ENCODE assay signal across 8 mouse cellular contexts in the genomic region with DNA sequence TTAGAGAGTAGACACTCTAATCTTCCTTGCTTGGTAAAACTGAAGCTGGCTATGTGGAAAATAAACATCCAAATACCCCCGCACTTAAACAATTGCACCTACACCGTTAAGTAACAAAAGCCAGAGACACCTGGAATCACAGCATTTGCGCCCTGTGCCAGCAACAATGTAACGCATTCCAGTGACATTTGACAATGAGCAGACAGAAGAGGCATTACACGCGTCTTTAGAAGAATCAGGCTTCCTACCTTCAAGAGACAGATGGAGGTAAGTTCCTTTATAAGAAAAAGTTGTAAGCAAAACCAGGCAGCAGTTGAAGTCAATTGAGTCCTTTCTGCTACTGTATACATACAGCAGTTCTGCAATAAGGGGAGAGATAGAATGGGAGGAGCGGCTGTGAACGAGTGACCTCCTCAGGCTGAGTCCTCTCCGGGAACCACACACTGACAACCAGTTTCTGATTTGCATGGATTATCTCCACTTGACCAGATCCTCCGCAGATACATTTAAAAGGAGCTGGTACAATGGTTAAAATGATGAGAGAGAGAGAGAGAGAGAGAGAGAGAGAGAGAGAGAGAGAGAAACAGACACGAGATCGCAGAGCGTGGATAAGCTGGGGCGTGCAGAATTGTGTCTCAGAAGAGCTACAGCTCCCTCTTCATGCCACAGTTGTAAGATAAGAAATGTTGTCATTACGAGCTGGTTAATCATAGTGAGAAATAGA.
DNase-seq lines count a peak whose midpoint lies in the region; ATAC-seq and TF ChIP-seq lines count a peak whose summit lies in the region.
"Had no signal": no experiment of that assay in that cellular context is flagged by ENCODE, and none has a peak within 500 bp of the region (broad histone marks: within the 10 kb centered on the region; RNA-seq: fewer than 3 reads in every experiment).

No protein-coding gene starts in this region.

- H3K27ac ChIP-seq in bone marrow macrophage, adult 2 months (ENCODE audit: insufficient read depth, low read depth, low read length) = no peak overlapping the region
- H3K27ac ChIP-seq in forebrain, postnatal 0 days (ENCODE audit: low read depth, low read length) = peak overlapping the region; percentile 31
- no peak overlapping the region for H3K27ac ChIP-seq in intestine, embryonic 16.5 days (ENCODE audit: low read length)
- H3K27ac ChIP-seq in midbrain, embryonic 15.5 days = peak overlapping the region; percentile 53
- no peak overlapping the region for H3K27ac ChIP-seq in thymus, adult 2 months (ENCODE audit: control insufficient read depth, insufficient read depth, low read length)

- no peaks in the 10 kb centered on the region for H3K9me3 ChIP-seq in forebrain, postnatal 0 days (ENCODE audit: low read length)
- no peaks in the 10 kb centered on the region for H3K9me3 ChIP-seq in intestine, embryonic 16.5 days (ENCODE audit: control insufficient read depth, low read length)
- H3K9me3 ChIP-seq in midbrain, embryonic 15.5 days = no peaks in the 10 kb centered on the region

- H3K4me3 ChIP-seq in bone marrow macrophage, adult 2 months (ENCODE audit: insufficient read depth, low read length) = peak overlapping the region; percentile 37; the same call in 1 of the 2 replicates
- peak overlapping the region; percentile 39 for H3K4me3 ChIP-seq in forebrain, postnatal 0 days (ENCODE audit: low read depth, low read length)
- H3K4me3 ChIP-seq in intestine, embryonic 16.5 days (ENCODE audit: low read length) = peak overlapping the region; percentile 49
- H3K4me3 ChIP-seq in midbrain, embryonic 15.5 days = peak overlapping the region; percentile 40
- H3K4me3 ChIP-seq in thymus, adult 2 months (ENCODE audit: control insufficient read depth, insufficient read depth, low read length) = no peak overlapping the region
- H3K4me3 ChIP-seq: erythroblast, embryonic 14.5 days had no signal

- peak overlapping the region; percentile 46 for H3K9ac ChIP-seq in forebrain, postnatal 0 days
- peak overlapping the region; percentile 59 for H3K9ac ChIP-seq in intestine, embryonic 16.5 days (ENCODE audit: low read depth, low read length)
- peak overlapping the region; percentile 18 for H3K9ac ChIP-seq in midbrain, embryonic 15.5 days

- peaks cover 5% of the 10 kb centered on the region; the same call in 1 of the 2 replicates for H3K4me1 ChIP-seq in bone marrow macrophage, adult 2 months (ENCODE audit: control insufficient read depth, insufficient read depth, low read length)
- no peaks in the 10 kb centered on the region for H3K4me1 ChIP-seq in forebrain, postnatal 0 days (ENCODE audit: insufficient read depth)
- peaks cover 7% of the 10 kb centered on the region for H3K4me1 ChIP-seq in intestine, embryonic 16.5 days (ENCODE audit: control insufficient read depth, insufficient read depth, low read length)
- H3K4me1 ChIP-seq in midbrain, embryonic 15.5 days = peaks cover 14% of the 10 kb centered on the region
- H3K4me1 ChIP-seq in thymus, adult 2 months (replicated peaks; ENCODE audit: control insufficient read depth, insufficient read depth, low read length) = no peaks in the 10 kb centered on the region

- ATAC-seq in forebrain, postnatal 0 days = peak; percentile 91
- ATAC-seq in intestine, embryonic 16.5 days = peak; percentile 93
- ATAC-seq in midbrain, embryonic 15.5 days (replicated peaks) = peak; percentile 89

- TF ChIP-seq POLR2A in bone marrow macrophage, adult 2 months (IDR thresholded peaks at IDR 0.05; ENCODE audit: borderline replicate concordance, low read depth, low read length) = no peak
- no peak for TF ChIP-seq POLR2A in thymus, adult 2 months (IDR thresholded peaks at IDR 0.05; ENCODE audit: control insufficient read depth, extremely low read depth, insufficient read depth, low read length, poor library complexity)

- peak overlapping the region; percentile 53 for H3K4me2 ChIP-seq in forebrain, postnatal 0 days (ENCODE audit: low read depth)
- peak overlapping the region; percentile 44 for H3K4me2 ChIP-seq in intestine, embryonic 16.5 days (ENCODE audit: low read depth, low read length)
- H3K4me2 ChIP-seq in midbrain, embryonic 15.5 days = peak overlapping the region; percentile 50

- TF ChIP-seq CTCF in bone marrow macrophage, adult 2 months (IDR thresholded peaks at IDR 0.05; ENCODE audit: low read depth, low read length) = no peak
- peak; percentile 82 for TF ChIP-seq CTCF in forebrain, postnatal 0 days (IDR thresholded peaks at IDR 0.05; ENCODE audit: low read depth)
- TF ChIP-seq CTCF in thymus, adult 2 months (IDR thresholded peaks at IDR 0.05; ENCODE audit: borderline replicate concordance, control insufficient read depth, extremely low read depth, insufficient read depth, low read length, poor library complexity) = no peak

- WGBS in forebrain, postnatal 0 days = 5% methylated on average over 15 of the region's 15 CpGs
- 7% methylated on average over 15 of the region's 15 CpGs for WGBS in intestine, embryonic 16.5 days
- WGBS in midbrain, embryonic 15.5 days = 3% methylated on average over 15 of the region's 15 CpGs
- 39% methylated on average over 15 of the region's 15 CpGs for WGBS in thymus, adult 2 months

- H3K27me3 ChIP-seq in forebrain, postnatal 0 days (ENCODE audit: insufficient read depth, low read length) = no peaks in the 10 kb centered on the region
- no peaks in the 10 kb centered on the region for H3K27me3 ChIP-seq in intestine, embryonic 16.5 days (replicated peaks; ENCODE audit: control insufficient read depth, insufficient read depth, low read length)
- H3K27me3 ChIP-seq in midbrain, embryonic 15.5 days (replicated peaks) = no peaks in the 10 kb centered on the region; the same call in 1 of the 2 replicates
- H3K27me3 ChIP-seq in thymus, adult 2 months (ENCODE audit: control insufficient read depth, insufficient read depth, low read length) = no peaks in the 10 kb centered on the region

- DNase-seq in NIH3T3 (ENCODE audit: low read depth) (peak; percentile 49), liver (peak; percentile 17)
- DNase-seq in forebrain, postnatal 0 days = peak; percentile 88
- DNase-seq in thymus, adult 2 months = no peak

- no peaks in the 10 kb centered on the region for H3K36me3 ChIP-seq in forebrain, postnatal 0 days (ENCODE audit: insufficient read depth)
- H3K36me3 ChIP-seq in intestine, embryonic 16.5 days (ENCODE audit: control insufficient read depth, insufficient read depth, low read length) = no peaks in the 10 kb centered on the region
- H3K36me3 ChIP-seq in midbrain, embryonic 15.5 days (replicated peaks) = no peaks in the 10 kb centered on the region
- H3K36me3 ChIP-seq in thymus, adult 2 months (ENCODE audit: control insufficient read depth, insufficient read depth, low read length) = no peaks in the 10 kb centered on the region

Comparison
In these comparisons a context has a peak if more than half of its experiments do, and no peak if none do; other contexts are left out.
1. H3K27ac ChIP-seq: peak in forebrain, postnatal 0 days (single experiment) and midbrain, embryonic 15.5 days (single experiment); none in bone marrow macrophage, adult 2 months (single experiment), intestine, embryonic 16.5 days (single experiment) and thymus, adult 2 months (single experiment).
2. Peak in every context shown above with its lines, with median percentiles within 50 percentile points of each other: ATAC-seq, H3K4me2 ChIP-seq and H3K9ac ChIP-seq.